Mouse (Mus musculus) fibroblast of lung, adult 2 months (primary cell): ENCODE measurements around the gene Camta1.

Source experiments
- DNase-seq: peaks from one replicate; pipeline ENCODE4 v3.0.0-alpha.2; 2011; ENCODE audit warnings: low read depth

The Camta1 gene

GRCm38 (mm10) chr4:151108028-151108771 is 753.5 kb downstream of the Camta1 start:
- DNase-seq: no peak

DNA sequence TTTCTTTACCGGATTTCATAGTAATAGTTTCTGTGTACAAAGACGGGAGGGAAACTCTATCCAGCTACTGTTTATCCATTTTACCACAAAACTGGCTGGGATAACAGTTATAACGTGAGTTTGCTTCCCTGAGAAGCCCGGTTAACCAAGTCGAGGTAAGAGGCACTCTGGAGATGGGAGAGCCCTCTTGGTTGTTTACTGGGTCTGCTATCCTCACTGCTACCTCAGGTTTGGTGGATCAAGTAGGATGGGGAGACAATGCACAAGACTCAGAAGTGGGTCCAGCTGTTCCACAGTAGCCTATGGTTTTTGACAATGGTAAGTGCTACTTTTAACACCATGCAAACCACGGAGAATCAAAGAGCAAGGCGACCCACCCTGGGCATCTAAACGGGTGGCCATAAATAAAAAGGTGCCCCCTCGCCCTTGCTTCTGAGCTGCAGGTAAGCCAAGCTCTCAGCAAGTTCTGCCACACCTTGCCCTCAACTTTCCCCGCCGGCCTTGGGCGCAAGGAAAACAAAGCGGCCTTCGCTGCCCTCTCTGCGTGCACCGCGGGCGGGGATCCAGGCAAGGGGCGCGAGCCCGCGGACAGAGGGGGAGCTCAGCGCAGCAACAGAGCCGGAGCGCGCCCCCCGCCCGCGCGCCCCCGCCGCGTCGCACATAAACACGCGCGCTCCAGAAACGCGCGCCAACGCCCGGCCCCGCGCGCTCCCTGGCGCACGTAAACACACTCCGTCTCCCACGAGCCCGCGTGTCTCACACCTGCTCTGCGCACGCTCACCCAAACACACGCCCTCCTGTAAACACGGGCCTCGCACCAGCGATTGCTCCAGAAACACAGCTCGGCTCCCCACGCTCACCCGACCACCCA is 754.3 kb downstream of the Camta1 start:
- DNase-seq: no peak

DNA sequence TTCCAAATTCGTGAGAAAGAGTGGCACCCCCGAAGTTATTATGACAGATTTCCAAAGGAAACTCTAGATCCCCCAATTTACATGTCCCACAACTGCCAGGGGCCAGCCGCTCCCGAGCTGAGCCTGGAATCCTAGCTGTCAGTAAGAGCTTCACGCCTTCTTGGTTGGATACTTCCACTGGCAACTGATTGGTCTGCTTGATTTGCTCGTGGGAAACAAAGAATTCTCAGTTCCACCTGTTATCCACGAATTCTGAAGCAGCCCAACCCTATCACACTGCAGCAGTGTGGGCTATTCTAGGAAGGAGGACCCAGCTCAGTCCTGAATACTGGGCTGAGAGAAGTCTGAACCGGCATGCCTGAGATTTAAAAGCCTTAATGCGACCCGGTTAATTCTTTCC is 755.2 kb downstream of the Camta1 start:
- DNase-seq: no peak

DNA sequence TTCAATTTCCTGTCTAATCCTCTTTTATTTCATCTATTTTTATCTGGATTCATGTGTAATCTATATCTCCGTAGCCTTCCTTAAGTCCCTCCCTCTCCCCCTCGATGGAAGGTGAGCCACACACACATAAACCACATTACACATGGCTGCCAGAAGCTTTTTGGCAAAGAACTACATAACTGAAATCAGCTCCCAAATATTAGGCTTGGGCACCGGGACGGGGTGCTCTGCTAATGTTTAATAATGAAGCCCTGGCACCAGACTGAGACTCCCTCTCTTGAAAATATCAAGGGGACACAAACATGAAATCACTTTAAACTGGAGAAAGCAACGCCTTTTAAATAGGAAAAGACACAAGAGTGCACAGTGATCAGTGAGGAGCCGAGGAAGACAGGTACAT is 755.8 kb downstream of the Camta1 start:
- no peak for DNase-seq

DNA sequence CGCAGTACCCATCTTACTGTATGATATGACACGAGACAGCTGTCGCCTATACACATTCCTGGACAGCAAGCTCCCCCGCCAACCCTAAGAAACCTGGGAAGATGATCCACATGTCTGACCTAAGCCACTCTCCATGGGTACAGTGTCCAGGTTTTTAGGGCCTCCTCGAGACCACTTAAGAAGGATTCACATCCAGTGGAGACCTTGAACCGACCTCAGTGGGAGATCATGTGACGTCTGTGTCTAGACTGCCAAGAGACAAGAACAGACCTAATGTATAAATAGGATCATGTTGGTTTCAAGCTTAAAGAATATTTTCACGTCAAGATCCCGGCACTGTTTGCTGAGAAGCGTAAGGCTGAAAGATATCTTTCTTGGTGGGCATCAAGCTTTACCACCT is 757.5 kb downstream of the Camta1 start:
- no peak for DNase-seq

DNA sequence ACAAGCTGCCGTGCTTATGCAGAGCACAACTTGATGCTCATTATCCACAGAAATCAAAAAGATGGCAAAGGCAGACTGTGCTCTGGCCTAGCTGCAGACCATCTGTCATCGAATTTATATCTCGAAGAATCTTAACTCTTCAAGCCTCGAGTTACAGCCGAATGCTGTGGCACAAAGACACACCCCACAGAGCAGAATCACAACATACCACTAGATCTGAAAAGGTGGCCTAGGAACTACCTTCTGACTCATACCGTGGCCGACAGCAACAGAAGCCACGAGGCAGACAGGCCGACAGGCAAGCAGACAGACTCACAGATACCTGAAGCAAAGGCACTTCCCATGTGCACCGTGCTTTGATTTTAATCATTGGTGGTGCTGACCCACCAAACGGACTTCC is 758.0 kb downstream of the Camta1 start:
- DNase-seq: no peak

- DNase-seq: no peak
Measured at GRCm38 (mm10) chr4:151097104-151097438, 764.6 kb downstream of the Camta1 start.

DNA sequence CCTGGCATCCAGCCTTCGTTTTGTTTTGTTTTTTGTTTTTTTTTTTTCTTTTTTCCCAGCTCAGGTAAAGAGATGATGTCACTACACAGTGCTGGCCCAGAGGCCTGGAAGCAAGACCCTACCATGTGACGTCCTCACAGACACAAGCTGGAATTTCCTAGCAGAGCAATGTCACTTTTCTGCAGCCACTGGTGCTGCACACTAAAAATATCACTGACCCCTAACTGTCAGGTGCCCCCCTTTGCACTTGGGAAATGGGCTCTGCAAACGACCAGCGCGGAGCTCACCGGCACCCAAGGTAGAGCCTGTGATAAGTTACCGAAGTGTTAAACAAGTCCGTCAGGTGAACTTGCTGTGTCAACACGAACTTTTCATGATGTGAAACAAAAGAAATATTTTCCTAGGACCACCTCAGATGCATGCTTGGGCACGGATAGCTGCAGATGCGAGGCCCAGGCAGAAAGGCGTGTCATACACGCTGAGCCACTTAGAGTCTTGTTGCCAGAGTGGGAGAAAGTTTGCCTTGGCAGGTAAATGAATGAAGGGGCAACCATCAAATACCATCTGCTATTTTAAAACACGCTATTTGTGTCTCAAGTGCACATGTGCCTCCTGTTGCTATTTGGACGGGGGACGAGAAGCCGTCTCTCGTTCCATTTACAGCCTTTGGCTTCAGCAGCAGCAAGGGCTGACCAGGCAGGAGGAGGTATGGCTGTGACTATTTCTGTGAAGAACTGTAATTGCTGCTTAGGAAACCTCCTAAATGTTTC is 765.2 kb downstream of the Camta1 start:
- DNase-seq: no peak

GRCm38 (mm10) chr4:151095207-151095606 is 766.5 kb downstream of the Camta1 start:
- DNase-seq: no peak

DNA sequence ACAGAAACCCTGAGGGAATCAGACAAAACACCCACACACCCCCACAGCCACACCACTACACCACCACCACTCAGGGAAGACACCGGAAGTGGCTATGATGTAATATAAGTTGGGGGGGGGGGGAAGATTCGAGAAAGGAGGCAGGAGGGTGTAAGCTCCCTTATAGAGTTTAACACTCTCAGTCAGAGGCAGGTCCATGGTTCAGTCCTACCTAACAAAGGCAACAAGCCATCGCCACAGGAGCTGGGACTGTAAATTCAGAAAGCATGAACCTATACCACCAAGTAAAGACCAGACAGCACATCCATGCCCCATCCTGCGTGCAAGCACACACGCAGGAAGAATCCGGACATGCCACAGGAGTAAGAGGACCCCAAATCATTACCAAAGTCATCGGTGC is 772.4 kb downstream of the Camta1 start, which contains the start of gene Gm13090:
Gene Gm13090, plus strand, starts transcription at position 301 of the 400 bp plus-strand sequence.
- no peak for DNase-seq

- no peak for DNase-seq
Measured at GRCm38 (mm10) chr4:151088819-151089218, 772.9 kb downstream of the Camta1 start.

DNA sequence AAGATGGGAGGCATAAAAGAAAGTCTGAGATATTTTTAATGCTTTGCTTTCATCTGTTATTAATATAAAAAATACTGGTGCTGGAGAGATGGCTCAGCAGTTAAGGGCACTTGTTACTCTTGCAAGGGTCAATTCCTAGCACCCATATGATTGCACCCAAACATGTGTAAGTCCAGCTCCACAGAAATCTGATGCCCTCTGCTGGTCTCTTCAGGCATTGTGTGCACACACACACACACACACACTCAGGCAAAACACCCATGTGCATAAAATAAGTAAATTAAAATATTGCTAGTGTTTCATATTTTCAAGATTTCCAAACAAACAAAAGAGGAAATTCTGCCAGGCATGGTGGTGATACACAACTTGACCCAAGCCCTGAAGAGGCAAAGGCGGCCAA is 774.3 kb downstream of the Camta1 start:
- DNase-seq: no peak

GRCm38 (mm10) chr4:151083027-151083426 is 778.6 kb downstream of the Camta1 start:
- DNase-seq: no peak

- DNase-seq: no peak
Measured at GRCm38 (mm10) chr4:151081977-151082376, 779.7 kb downstream of the Camta1 start.

DNA sequence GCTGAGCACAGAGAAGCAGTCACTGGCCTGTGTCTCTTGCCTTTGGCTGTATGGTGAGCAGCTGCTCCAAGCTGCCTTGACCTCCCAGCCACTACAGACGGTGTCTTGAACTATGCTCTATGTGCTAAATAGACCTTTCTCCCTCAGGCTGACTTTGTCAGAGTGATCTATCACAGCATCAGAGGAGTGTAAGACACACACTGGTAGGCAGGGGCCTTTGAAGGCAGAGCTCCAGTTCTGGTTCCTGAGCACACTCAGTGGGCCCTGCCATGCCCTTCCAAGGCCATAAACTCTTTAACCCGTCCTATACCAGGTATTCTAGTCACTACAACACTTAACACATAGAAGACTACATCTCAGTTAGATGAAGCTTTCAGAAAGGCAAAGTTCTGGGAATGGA is 780.3 kb downstream of the Camta1 start:
- DNase-seq: no peak

GRCm38 (mm10) chr4:151074817-151075216 is 786.9 kb downstream of the Camta1 start:
- no peak for DNase-seq

DNA sequence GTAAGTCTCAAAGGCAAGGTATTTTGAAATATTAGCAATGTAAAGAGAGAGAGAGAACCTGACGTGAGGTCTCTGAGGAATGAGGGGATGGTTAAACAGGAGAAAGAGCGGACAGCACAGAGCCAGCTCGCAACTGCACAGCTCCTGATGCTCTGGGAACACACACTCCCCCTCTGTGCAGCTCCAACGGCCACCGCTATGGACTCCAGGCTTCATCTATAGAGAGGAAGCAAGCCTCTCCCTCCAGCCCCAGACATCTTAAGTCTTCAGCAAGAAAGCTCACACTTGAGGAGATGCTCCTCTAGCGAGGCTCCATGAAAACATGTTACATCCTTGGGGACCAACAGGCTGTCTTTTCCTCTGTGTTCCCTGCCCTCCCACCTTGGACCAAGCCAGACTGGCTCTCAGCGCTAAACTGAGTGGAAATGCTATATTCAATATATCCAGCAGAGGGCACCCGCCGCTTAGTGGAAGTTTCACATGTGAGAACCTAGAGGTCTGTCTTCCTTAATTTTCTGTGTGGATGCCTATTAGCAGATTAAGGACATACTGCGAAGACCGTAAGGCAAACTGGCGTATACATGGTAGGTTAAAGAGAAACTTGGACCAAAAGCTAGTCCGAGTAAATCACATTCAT is 788.5 kb downstream of the Camta1 start:
- DNase-seq: no peak

DNA sequence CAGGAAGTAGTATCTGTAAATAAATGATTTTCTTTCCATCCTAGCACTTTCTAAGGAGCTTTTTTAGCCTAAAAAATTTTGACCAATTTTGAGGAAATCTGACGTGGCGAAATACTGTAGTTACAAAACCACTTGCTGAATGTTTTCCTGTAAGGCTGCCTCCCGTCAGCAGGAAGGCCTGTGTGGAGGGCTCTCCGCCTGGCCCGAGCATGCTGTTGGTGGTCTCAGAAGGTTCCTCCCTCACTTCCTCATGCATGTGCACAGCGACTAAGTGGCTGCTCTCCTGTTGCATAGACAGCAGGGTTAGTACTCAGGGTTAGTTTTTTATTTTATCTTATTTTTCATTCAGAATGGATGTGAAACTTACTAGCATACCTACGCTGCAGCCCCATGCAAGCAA is 790.7 kb downstream of the Camta1 start:
- DNase-seq: no peak

- no peak for DNase-seq
Measured at GRCm38 (mm10) chr4:151068751-151069150, 792.9 kb downstream of the Camta1 start.

DNA sequence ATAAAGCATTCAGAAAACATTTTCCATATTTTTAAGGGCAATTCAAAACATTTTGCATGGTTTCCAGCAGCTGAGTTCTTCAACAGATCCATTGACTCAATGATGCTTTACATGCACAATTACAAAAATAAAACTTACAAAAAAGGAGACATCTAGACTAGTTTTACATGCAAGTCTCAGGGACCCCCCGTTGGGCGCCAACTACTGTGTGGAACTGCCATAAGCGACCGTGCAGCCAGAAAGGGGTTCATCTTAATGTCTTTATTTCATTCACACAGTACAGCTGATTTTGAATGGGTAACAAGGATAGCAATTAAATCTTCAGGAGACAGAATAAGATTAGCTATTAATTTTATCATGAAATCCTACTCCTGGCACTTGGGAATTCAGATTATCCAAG is 802.1 kb downstream of the Camta1 start:
- DNase-seq: no peak

- no peak for DNase-seq
Measured at GRCm38 (mm10) chr4:151058634-151059033, 803.0 kb downstream of the Camta1 start.
